Mouse (Mus musculus): ENCODE data around the gene Mta1. TPM values are rescaled to one million over a fixed set of nuclear protein-coding genes. Genes with fewer than 3 reads are reported as not detected.
A peak's percentile ranks its signal among the peaks of the same experiment; 100 is the strongest.

The Mta1 gene
- polyA plus RNA-seq, 1 experiment: 145 TPM

DNA sequence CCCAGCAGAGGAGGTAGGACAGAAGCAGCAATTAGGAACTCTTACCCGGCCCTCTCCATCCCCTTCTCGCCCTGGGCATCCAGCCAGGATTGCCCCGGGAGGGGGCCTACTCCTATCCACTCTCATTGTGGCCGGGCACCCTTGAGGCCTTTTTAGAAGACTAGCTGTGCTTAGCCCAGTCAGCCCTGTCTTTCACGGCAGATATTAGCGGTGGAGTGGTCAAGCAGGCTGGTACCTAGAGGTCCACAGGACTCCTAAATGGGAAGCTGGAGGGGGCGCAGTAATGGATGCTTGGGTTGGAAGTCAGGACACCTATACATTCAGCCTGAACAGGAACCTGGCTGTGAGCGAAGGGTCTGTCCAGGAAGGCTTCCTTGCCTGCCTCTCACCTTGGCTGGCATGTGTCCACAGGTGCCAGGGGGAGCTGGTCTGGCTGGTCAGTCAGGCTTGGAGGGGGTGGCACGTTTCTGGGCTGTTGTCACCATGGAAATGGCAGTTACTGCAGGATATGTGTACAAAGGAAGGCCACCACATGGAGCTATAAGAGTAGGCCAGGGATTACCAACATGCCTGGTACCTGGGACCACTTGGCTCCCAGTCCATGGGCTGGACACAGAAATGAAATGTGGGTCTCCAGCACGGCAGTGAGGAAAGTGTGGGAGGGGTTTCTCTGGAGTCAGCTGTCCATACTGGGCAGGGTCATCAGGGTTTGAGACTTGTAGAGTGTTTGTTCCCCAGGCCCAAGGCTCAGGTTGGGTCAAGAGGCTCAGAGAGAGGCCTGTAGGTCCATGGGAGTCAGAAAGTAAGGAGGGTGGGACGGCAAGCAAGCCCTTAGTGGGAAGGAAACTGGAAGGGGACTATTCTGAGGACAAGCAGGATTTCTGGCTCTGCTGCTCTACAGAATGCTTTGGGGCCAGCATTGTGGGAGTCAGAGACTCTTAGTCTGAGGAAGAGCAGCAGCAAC is 41.1 kb downstream of the Mta1 start:
- H3K27me3 ChIP-seq (replicated peaks): peaks cover 54% of the 10 kb centered on the region
- H3K36me3 ChIP-seq (replicated peaks; ENCODE audit: low read length): peaks cover 50% of the 10 kb centered on the region
- peaks cover 49% of the 10 kb centered on the region for H3K4me1 ChIP-seq
- H3K4me3 ChIP-seq (replicated peaks): peak overlapping the region; percentile 94
- H3K9me3 ChIP-seq: no peaks in the 10 kb centered on the region
- TF ChIP-seq GATA1 (IDR thresholded peaks at IDR 0.05; ENCODE audit: borderline replicate concordance, low read length) (no peak), FLI1 (IDR thresholded peaks at IDR 0.05; ENCODE audit: low read length) (no peak)

GRCm38 (mm10) chr12:113139908-113140615 is 42.0 kb downstream of the Mta1 start, which contains the start of gene Crip2:
Gene Crip2 (plus strand): TSS chr12:113140236.
- peaks cover 58% of the 10 kb centered on the region for H3K4me1 ChIP-seq
- H3K27me3 ChIP-seq (replicated peaks): peaks cover 58% of the 10 kb centered on the region
- TF ChIP-seq FLI1 (IDR thresholded peaks at IDR 0.05; ENCODE audit: low read length): no peak
- no peak for TF ChIP-seq GATA1 (IDR thresholded peaks at IDR 0.05; ENCODE audit: borderline replicate concordance, low read length)
- peak within 1 kb of the TSS; percentile 94 for H3K4me3 ChIP-seq (replicated peaks)
- H3K9me3 ChIP-seq: no peaks in the 10 kb centered on the region
- peaks cover 41% of the 10 kb centered on the region for H3K36me3 ChIP-seq (replicated peaks; ENCODE audit: low read length)

- peaks cover 34% of the 10 kb centered on the region for H3K36me3 ChIP-seq (replicated peaks; ENCODE audit: low read length)
- TF ChIP-seq FLI1 (IDR thresholded peaks at IDR 0.05; ENCODE audit: low read length) (no peak), GATA1 (IDR thresholded peaks at IDR 0.05; ENCODE audit: borderline replicate concordance, low read length) (no peak)
- H3K27me3 ChIP-seq (replicated peaks): peaks cover 62% of the 10 kb centered on the region
- no peaks in the 10 kb centered on the region for H3K9me3 ChIP-seq
- peaks cover 63% of the 10 kb centered on the region for H3K4me1 ChIP-seq
- peak overlapping the region; percentile 94 for H3K4me3 ChIP-seq (replicated peaks)
Measured at GRCm38 (mm10) chr12:113140616-113141411, 42.7 kb downstream of the Mta1 start.

- H3K4me3 ChIP-seq (replicated peaks): peak overlapping the region; percentile 94
Measured at GRCm38 (mm10) chr12:113141531-113141973, 43.5 kb downstream of the Mta1 start.

GRCm38 (mm10) chr12:113142021-113142975 is 44.2 kb downstream of the Mta1 start:
- TF ChIP-seq GATA1 (IDR thresholded peaks at IDR 0.05; ENCODE audit: borderline replicate concordance, low read length): no peak
- TF ChIP-seq FLI1 (IDR thresholded peaks at IDR 0.05; ENCODE audit: low read length): no peak
- Histone ChIP-seq H3K9me3 (no peaks in the 10 kb centered on the region), H3K4me1 (peaks cover 78% of the 10 kb centered on the region), H3K4me3 (replicated peaks) (peak overlapping the region; percentile 53), H3K36me3 (replicated peaks; ENCODE audit: low read length) (peaks cover 19% of the 10 kb centered on the region), H3K27me3 (replicated peaks) (peaks cover 73% of the 10 kb centered on the region)

More at GRCm38 (mm10) chr12:113141531-113141973, 43.5 kb downstream of the Mta1 start:
- no peaks in the 10 kb centered on the region for H3K9me3 ChIP-seq
- H3K36me3 ChIP-seq (replicated peaks; ENCODE audit: low read length): peaks cover 26% of the 10 kb centered on the region
- peaks cover 70% of the 10 kb centered on the region for H3K4me1 ChIP-seq
- no peak for TF ChIP-seq GATA1 (IDR thresholded peaks at IDR 0.05; ENCODE audit: borderline replicate concordance, low read length)
- no peak for TF ChIP-seq FLI1 (IDR thresholded peaks at IDR 0.05; ENCODE audit: low read length)
- peaks cover 65% of the 10 kb centered on the region for H3K27me3 ChIP-seq (replicated peaks)

DNA sequence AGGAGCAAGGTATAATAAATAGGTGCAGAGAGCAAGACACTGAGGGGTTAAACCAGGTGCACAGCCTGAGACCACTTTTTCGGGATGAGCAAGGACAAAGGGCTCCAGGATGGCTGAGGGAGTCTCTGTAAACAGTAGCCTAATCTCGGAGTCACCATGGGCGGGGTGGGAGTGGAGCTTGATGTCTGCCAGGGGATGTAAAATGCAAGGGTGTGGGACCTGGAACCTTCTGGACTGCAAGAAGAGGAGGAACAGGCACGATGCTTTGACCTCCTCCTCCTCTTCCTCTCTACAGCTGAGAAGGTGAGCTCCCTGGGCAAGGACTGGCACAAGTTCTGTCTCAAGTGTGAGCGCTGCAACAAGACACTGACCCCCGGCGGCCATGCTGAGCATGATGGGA is 45.1 kb downstream of the Mta1 start:
- Histone ChIP-seq H3K4me1 (peaks cover 86% of the 10 kb centered on the region), H3K4me3 (replicated peaks) (no peak overlapping the region), H3K27me3 (replicated peaks) (peaks cover 80% of the 10 kb centered on the region), H3K9me3 (no peaks in the 10 kb centered on the region), H3K36me3 (replicated peaks; ENCODE audit: low read length) (peaks cover 10% of the 10 kb centered on the region)
- TF ChIP-seq GATA1 (IDR thresholded peaks at IDR 0.05; ENCODE audit: borderline replicate concordance, low read length): no peak
- TF ChIP-seq FLI1 (IDR thresholded peaks at IDR 0.05; ENCODE audit: low read length): no peak

DNA sequence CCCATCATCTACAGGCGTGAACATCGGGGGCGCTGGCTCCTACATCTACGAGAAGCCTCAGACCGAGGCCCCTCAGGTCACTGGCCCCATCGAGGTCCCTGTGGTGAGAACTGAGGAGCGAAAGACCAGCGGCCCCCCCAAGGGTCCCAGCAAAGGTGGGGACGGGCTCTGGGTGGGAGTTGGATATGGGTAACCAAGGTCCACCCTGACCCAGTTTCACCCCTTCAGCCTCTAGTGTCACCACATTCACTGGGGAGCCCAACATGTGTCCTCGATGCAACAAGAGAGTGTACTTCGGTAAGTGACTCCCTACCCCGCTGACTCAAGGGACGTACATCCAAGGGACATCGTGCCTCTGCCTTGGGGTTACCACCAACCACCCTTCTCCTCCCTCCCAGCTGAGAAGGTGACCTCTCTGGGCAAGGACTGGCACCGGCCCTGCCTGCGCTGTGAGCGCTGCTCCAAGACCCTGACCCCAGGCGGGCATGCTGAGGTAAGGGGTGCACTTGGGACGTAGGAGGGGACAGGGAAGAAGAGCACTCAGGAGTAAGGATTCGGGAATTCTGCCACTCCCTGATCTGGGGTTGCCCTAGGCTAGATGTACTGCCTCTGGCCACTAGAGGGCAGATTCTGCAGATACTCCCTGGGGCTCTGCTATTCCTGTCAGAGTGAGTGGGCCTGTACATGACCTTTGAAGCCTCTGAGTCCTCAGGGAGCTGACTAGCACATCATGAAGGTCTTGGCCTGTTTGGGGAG is 46.1 kb downstream of the Mta1 start:
- Histone ChIP-seq H3K4me1 (peaks cover 90% of the 10 kb centered on the region), H3K36me3 (replicated peaks; ENCODE audit: low read length) (peaks cover under 1% of the 10 kb centered on the region), H3K9me3 (no peaks in the 10 kb centered on the region), H3K4me3 (replicated peaks) (peak overlapping the region; percentile 18), H3K27me3 (replicated peaks) (peaks cover 84% of the 10 kb centered on the region)
- TF ChIP-seq GATA1 (IDR thresholded peaks at IDR 0.05; ENCODE audit: borderline replicate concordance, low read length) (no peak), FLI1 (IDR thresholded peaks at IDR 0.05; ENCODE audit: low read length) (no peak)

DNA sequence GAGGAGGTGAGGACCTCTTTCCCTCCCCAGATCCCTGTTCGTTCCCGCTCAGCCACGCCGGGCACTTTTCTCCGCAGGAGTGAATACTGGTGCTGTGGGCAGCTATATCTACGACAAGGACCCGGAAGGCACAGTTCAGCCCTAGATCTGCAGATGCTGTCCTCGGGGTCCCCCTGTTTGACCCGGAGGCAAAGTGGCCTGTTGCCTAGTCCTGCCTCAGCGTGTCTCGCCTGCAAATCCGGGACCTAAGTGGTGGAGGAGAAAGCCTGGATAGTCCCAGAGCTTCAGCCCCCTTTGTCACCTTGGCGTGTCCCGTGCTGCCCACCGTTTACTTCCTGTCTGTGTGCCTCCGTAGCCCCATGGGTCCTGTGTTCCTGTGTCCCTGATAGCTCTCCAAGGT is 46.8 kb downstream of the Mta1 start:
- H3K9me3 ChIP-seq: no peaks in the 10 kb centered on the region
- H3K27me3 ChIP-seq (replicated peaks): peaks cover 83% of the 10 kb centered on the region
- H3K36me3 ChIP-seq (replicated peaks; ENCODE audit: low read length): no peaks in the 10 kb centered on the region
- no peak for TF ChIP-seq GATA1 (IDR thresholded peaks at IDR 0.05; ENCODE audit: borderline replicate concordance, low read length)
- no peak for TF ChIP-seq FLI1 (IDR thresholded peaks at IDR 0.05; ENCODE audit: low read length)
- no peak overlapping the region for H3K4me3 ChIP-seq (replicated peaks)
- peaks cover 87% of the 10 kb centered on the region for H3K4me1 ChIP-seq

Data from megakaryocyte, embryonic 14.5 days (primary cell).